Mouse (Mus musculus): Measurements from ENCODE around the gene Krt77.

Gene Krt77

GRCm38 (mm10) chr15:101869431-101869830, at the start of gene Krt77:
TSS of gene Krt77 (minus strand) at chr15:101869705.
- DNase-seq, result no peak

GRCm38 (mm10) chr15:101916072-101916471, 46.6 kb upstream of the Krt77 start:
- DNase-seq, result no peak

- DNase-seq, result no peak
Observed at GRCm38 (mm10) chr15:101904849-101905248, 35.3 kb upstream of the Krt77 start.

GRCm38 (mm10) chr15:101902171-101903149, 33.0 kb upstream of the Krt77 start:
- no peak for DNase-seq

- no peak for DNase-seq
Observed at GRCm38 (mm10) chr15:101895216-101895615, 25.7 kb upstream of the Krt77 start.

GRCm38 (mm10) chr15:101892820-101893219, 23.3 kb upstream of the Krt77 start, which contains the start of gene Krt76:
TSS of gene Krt76 (minus strand) at chr15:101892920.
- no peak for DNase-seq

GRCm38 (mm10) chr15:101879776-101880175, 10.3 kb upstream of the Krt77 start:
- DNase-seq, result peak; percentile 12

- no peak for DNase-seq
Observed at GRCm38 (mm10) chr15:101878041-101878440, 8.5 kb upstream of the Krt77 start.

GRCm38 (mm10) chr15:101874383-101874782, 4.9 kb upstream of the Krt77 start:
- no peak for DNase-seq

- DNase-seq, result no peak
Observed at GRCm38 (mm10) chr15:101873231-101873630, 3.7 kb upstream of the Krt77 start.

- no peak for DNase-seq
Observed at GRCm38 (mm10) chr15:101866754-101867153, 2.8 kb downstream of the Krt77 start.

GRCm38 (mm10) chr15:101860421-101861130, 8.9 kb downstream of the Krt77 start:
- no peak for DNase-seq

GRCm38 (mm10) chr15:101859735-101860170, 9.8 kb downstream of the Krt77 start:
- DNase-seq, result peak; percentile 14

GRCm38 (mm10) chr15:101858673-101859425, 10.7 kb downstream of the Krt77 start:
- DNase-seq, result no peak

- DNase-seq, result no peak
Observed at GRCm38 (mm10) chr15:101856696-101857095, 12.8 kb downstream of the Krt77 start.

GRCm38 (mm10) chr15:101855732-101856131, 13.8 kb downstream of the Krt77 start:
- DNase-seq, result no peak

- no peak for DNase-seq
Observed at GRCm38 (mm10) chr15:101854294-101854693, 15.2 kb downstream of the Krt77 start.

GRCm38 (mm10) chr15:101852571-101852970, 16.9 kb downstream of the Krt77 start:
- DNase-seq, result no peak

- DNase-seq, result no peak
Observed at GRCm38 (mm10) chr15:101850694-101851093, 18.8 kb downstream of the Krt77 start, which contains the start of gene Krt1. TSS of gene Krt1 (minus strand) at chr15:101850794.

- DNase-seq, result peak; percentile 26
Observed at GRCm38 (mm10) chr15:101845971-101846403, 23.5 kb downstream of the Krt77 start.

GRCm38 (mm10) chr15:101843192-101843591, 26.3 kb downstream of the Krt77 start:
- DNase-seq, result no peak

- no peak for DNase-seq
Observed at GRCm38 (mm10) chr15:101834784-101835328, 34.6 kb downstream of the Krt77 start.

Data from liver (tissue).